Mouse (Mus musculus) intestine, embryonic 14.5 days (tissue): ENCODE data around the gene Utrn. TPM values are rescaled to one million over a fixed set of nuclear protein-coding genes. Genes with fewer than 3 reads are reported as not detected.

ENCODE experiments used
- ATAC-seq: fragments of 200-750 bp; cut with Nextera tagmentation; replicated peaks from 2 replicates; pipeline ENCODE4 v1.8.0; 2017; ENCODE audit warnings: low read depth, moderate number of reproducible peaks, moderate TSS enrichment, moderate library complexity; ENCODE audit not compliant: low FRiP score, low TSS enrichment
- DNase-seq: peaks from one replicate; pipeline ENCODE4 v3.0.0-alpha.2; 2018; ENCODE audit warnings: low spot score
- H3K27ac ChIP-seq: fragments of 300-500 bp; sonication (generic); 2 replicates; pipeline ENCODE4 v1.5.1; 2014; ENCODE audit warnings: low read depth, mild to moderate bottlenecking, control low read depth
- H3K27me3 ChIP-seq: fragments of 300-500 bp; sonication (generic); replicated peaks from 2 replicates; pipeline ENCODE4 v1.6.1; 2014; ENCODE audit warnings: low read length, control low read depth; ENCODE audit not compliant: control insufficient read depth, insufficient read depth
- H3K36me3 ChIP-seq: fragments of 300-500 bp; sonication (generic); 2 replicates; pipeline ENCODE4 v1.6.1; 2014; ENCODE audit warnings: low read length, control low read depth; ENCODE audit not compliant: control insufficient read depth, insufficient read depth
- H3K4me1 ChIP-seq: fragments of 300-500 bp; sonication (generic); replicated peaks from 2 replicates; pipeline ENCODE4 v1.6.1; 2014; ENCODE audit warnings: low read length, control low read depth, mixed read lengths; ENCODE audit not compliant: control insufficient read depth, insufficient read depth
- H3K4me2 ChIP-seq: fragments of 300-500 bp; sonication (generic); 2 replicates; pipeline ENCODE4 v1.6.1; 2014; ENCODE audit warnings: low read length
- H3K4me3 ChIP-seq: fragments of 300-500 bp; sonication (generic); 2 replicates; pipeline ENCODE4 v1.5.1; 2014; ENCODE audit warnings: low read depth, low read length, control low read depth, mixed read lengths
- H3K9ac ChIP-seq: fragments of 300-500 bp; sonication (generic); 2 replicates; pipeline ENCODE4 v1.6.1; 2014; ENCODE audit warnings: mild to moderate bottlenecking, low read length
- H3K9me3 ChIP-seq: fragments of 300-500 bp; sonication (generic); 2 replicates; pipeline ENCODE4 v1.6.1; 2016; ENCODE audit warnings: low read length, control low read depth; ENCODE audit not compliant: control insufficient read depth
- whole genome bisulfite sequencing: fragments of 180-500 bp; shearing (Covaris S2); extraction: QIAGEN DNeasy Blood & Tissue Kit; methylation state at CpG from one replicate; pipeline ENCODE4 v1.1.7; 2014; 5-methylcytosine and 5-hydroxymethylcytosine counted together
- polyA plus RNA-seq: library from polyadenylated mRNA; unstranded; fragments of >200 nt; fragmentation: Nextera tagmentation; extraction: Ambion mirVana; gene quantifications from 2 replicates; pipeline ENCODE4 v1.2.1, GENCODE M21; 2014

Gene Utrn
- polyA plus RNA-seq, 1 experiment from 2014 or later = 55.1 TPM

GRCm38 (mm10) chr10:12673309-12673708 lies 195.9 kb downstream of the Utrn start:
- 70% methylated on average over 5 of the region's 5 CpGs for WGBS
- H3K27me3 ChIP-seq = no peaks in the 10 kb centered on the region
- no peak overlapping the region for H3K4me3 ChIP-seq
- no peak overlapping the region for H3K4me2 ChIP-seq
- DNase-seq (no peak), ATAC-seq (no peak)
- peaks cover 20% of the 10 kb centered on the region for H3K36me3 ChIP-seq
- H3K27ac ChIP-seq = no peak overlapping the region
- no peak overlapping the region for H3K9ac ChIP-seq
- no peaks in the 10 kb centered on the region for H3K4me1 ChIP-seq
- H3K9me3 ChIP-seq = no peaks in the 10 kb centered on the region

DNA sequence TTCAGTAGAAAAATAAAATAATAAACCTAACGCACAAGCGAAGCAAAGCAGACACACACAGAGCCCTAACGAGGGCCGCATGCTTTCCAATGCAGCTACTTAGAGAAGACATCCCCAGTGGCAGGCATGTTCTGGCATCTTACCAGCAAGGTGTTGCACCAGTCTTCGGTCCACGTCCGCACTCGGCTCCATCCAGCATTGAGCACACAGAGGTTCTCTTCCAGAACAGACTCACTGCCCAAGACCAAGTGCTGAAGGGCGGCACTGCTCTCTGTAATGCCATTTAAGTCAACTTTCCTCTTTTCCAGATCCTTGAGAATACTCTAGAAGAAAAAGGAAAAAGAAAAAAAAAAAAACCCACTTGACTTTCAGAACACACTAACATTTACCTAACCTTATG lies 197.6 kb downstream of the Utrn start:
- Histone ChIP-seq H3K4me1 (no peaks in the 10 kb centered on the region), H3K4me3 (no peak overlapping the region), H3K9me3 (no peaks in the 10 kb centered on the region), H3K4me2 (no peak overlapping the region), H3K27ac (no peak overlapping the region), H3K36me3 (peaks cover 22% of the 10 kb centered on the region), H3K27me3 (no peaks in the 10 kb centered on the region), H3K9ac (no peak overlapping the region)
- ATAC-seq (no peak), DNase-seq (no peak)
- WGBS = 95% methylated on average over 9 of the region's 9 CpGs

DNA sequence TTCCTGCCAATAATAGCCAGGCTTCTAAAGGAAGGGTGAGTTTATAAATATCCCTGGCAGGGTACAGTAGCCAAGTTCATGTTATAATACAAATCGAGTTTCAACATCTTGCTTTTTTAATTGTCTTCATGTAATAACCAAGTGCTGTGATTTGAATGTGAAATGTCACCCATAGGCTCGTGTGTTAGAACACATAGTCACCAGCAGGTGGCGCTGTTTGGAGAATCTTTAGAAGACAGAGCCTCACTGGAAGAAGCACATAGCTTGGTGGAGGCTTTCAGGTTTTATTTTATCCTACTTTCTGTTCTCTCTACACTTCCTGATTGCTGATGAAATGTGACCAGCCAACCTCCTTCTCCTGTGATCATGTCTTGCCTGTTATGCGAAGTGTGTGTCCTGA lies 207.1 kb downstream of the Utrn start:
- ATAC-seq = no peak
- H3K4me1 ChIP-seq = no peaks in the 10 kb centered on the region
- H3K27ac ChIP-seq = no peak overlapping the region
- H3K36me3 ChIP-seq = peaks cover 29% of the 10 kb centered on the region
- no peak overlapping the region for H3K9ac ChIP-seq
- peaks cover 7% of the 10 kb centered on the region for H3K9me3 ChIP-seq
- no peaks in the 10 kb centered on the region for H3K27me3 ChIP-seq
- WGBS = 87% methylated on average over 4 of the region's 4 CpGs
- no peak for DNase-seq
- no peak overlapping the region for H3K4me2 ChIP-seq
- no peak overlapping the region for H3K4me3 ChIP-seq

DNA sequence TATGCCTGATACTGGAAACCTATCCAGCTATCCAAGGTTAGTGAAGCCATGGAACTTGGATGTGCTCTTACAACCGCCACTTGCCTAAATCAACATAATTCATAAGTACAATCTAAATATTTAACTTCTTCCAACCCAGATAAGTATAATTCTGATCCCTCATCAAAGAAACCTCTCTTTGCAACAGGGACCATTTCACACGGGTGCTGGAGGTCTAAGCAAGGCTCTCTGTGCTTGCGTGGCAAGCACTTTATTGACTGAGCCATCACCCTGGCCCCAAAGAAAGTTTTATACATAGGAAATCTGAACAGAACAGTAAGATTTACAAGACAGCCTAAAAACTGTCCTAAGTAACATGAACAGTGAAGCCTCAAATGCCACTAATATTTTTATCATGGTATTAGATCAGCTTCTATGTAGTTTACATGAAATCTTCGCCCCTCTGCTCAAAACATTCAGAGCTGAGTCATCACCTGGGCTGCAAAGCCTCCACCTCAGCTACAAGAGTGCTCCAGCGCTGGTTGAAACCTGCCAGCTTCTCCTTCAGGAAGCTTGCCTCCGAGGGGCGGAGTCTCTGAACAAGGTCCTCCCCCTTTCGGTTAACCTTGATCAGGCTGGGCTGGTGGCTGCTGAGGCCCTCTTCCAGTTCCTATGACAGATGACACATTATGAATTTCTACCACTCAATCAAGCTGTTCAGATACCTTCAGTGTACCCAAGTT lies 211.0 kb downstream of the Utrn start:
- H3K9me3 ChIP-seq = peaks cover 7% of the 10 kb centered on the region
- H3K27ac ChIP-seq = no peak overlapping the region
- H3K36me3 ChIP-seq = peaks cover 28% of the 10 kb centered on the region
- WGBS = 65% methylated on average over 8 of the region's 8 CpGs
- no peak overlapping the region for H3K4me3 ChIP-seq
- H3K4me2 ChIP-seq = no peak overlapping the region
- no peaks in the 10 kb centered on the region for H3K4me1 ChIP-seq
- H3K27me3 ChIP-seq = no peaks in the 10 kb centered on the region
- peak; percentile 60; the same call in 1 of the 2 replicates for ATAC-seq
- H3K9ac ChIP-seq = no peak overlapping the region
- DNase-seq = no peak

GRCm38 (mm10) chr10:12652988-12653387 lies 216.2 kb downstream of the Utrn start:
- 49% methylated on average over 3 of the region's 3 CpGs for WGBS
- Histone ChIP-seq H3K4me1 (no peaks in the 10 kb centered on the region; the same call in 1 of the 2 replicates), H3K27me3 (no peaks in the 10 kb centered on the region), H3K27ac (no peak overlapping the region), H3K4me2 (no peak overlapping the region), H3K4me3 (no peak overlapping the region), H3K9ac (no peak overlapping the region), H3K36me3 (peaks cover 31% of the 10 kb centered on the region), H3K9me3 (no peaks in the 10 kb centered on the region)
- no peak for ATAC-seq
- DNase-seq = no peak

- Histone ChIP-seq H3K4me1 (no peaks in the 10 kb centered on the region), H3K36me3 (peaks cover 24% of the 10 kb centered on the region), H3K9me3 (no peaks in the 10 kb centered on the region), H3K27me3 (no peaks in the 10 kb centered on the region), H3K9ac (no peak overlapping the region), H3K27ac (no peak overlapping the region), H3K4me2 (no peak overlapping the region), H3K4me3 (no peak overlapping the region)
- no peak for DNase-seq
- no peak for ATAC-seq
- WGBS = 87% methylated on average over 5 of the region's 5 CpGs
Measured at GRCm38 (mm10) chr10:12646119-12646518, 223.0 kb downstream of the Utrn start.

- H3K9me3 ChIP-seq = no peaks in the 10 kb centered on the region
- no peaks in the 10 kb centered on the region for H3K27me3 ChIP-seq
- no peak overlapping the region for H3K9ac ChIP-seq
- 73% methylated on average over 8 of the region's 8 CpGs for WGBS
- H3K4me1 ChIP-seq = no peaks in the 10 kb centered on the region
- ATAC-seq = no peak
- H3K27ac ChIP-seq = no peak overlapping the region
- no peak overlapping the region for H3K4me3 ChIP-seq
- no peak overlapping the region for H3K4me2 ChIP-seq
- peaks cover 19% of the 10 kb centered on the region; the same call in 1 of the 2 replicates for H3K36me3 ChIP-seq
- no peak for DNase-seq
Measured at GRCm38 (mm10) chr10:12643336-12643735, 225.8 kb downstream of the Utrn start.

GRCm38 (mm10) chr10:12639638-12640037 lies 229.5 kb downstream of the Utrn start:
- Histone ChIP-seq H3K9ac (no peak overlapping the region), H3K4me1 (peaks cover 4% of the 10 kb centered on the region; the same call in 1 of the 2 replicates), H3K9me3 (no peaks in the 10 kb centered on the region), H3K4me2 (no peak overlapping the region), H3K27ac (no peak overlapping the region), H3K4me3 (no peak overlapping the region), H3K27me3 (no peaks in the 10 kb centered on the region), H3K36me3 (peaks cover 19% of the 10 kb centered on the region; the same call in 1 of the 2 replicates)
- DNase-seq (no peak), ATAC-seq (no peak)
- WGBS = 77% methylated on average over 4 of the region's 4 CpGs

DNA sequence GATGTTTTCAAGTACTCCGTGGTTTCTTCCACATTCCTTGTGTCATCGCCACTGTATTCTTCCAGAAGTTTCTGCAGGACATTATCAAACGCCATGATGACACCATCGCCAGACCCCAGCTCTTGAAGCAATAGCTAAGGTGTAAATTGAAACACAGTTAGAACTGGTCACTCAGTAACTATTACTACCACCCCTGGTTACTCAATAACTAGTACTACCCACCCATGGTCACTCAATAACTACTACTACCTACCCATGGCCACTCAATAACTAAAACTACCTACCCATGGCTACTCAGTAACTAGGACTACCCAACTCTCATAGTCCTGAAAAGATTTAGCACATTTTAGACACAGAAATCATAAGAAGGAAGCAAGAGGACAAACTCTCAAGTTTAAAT lies 235.2 kb downstream of the Utrn start:
- DNase-seq = no peak
- H3K36me3 ChIP-seq = peaks cover 4% of the 10 kb centered on the region; the same call in 1 of the 2 replicates
- no peaks in the 10 kb centered on the region for H3K27me3 ChIP-seq
- no peaks in the 10 kb centered on the region for H3K9me3 ChIP-seq
- no peak overlapping the region for H3K4me2 ChIP-seq
- no peak overlapping the region for H3K9ac ChIP-seq
- no peak for ATAC-seq
- WGBS = 83% methylated on average over 4 of the region's 4 CpGs
- no peak overlapping the region for H3K27ac ChIP-seq
- H3K4me3 ChIP-seq = no peak overlapping the region
- H3K4me1 ChIP-seq = peaks cover 5% of the 10 kb centered on the region; the same call in 1 of the 2 replicates
